Mouse (Mus musculus) frontal cortex, postnatal 14 days (tissue): ENCODE results near the gene Cnot3.
"Not testable (repeated sequence)": the region's sequence is repeated elsewhere in the genome, so short reads cannot be mapped to it uniquely, and the experiment has no call there.

ENCODE experiments used
- DNase-seq, 2 experiments: peaks; one replicate each; pipeline ENCODE4 v3.0.0; 2022; ENCODE audit warnings: low spot score in 2 of 2

The Cnot3 gene

GRCm38 (mm10) chr7:3646641-3647040 lies 1.6 kb downstream of the Cnot3 start:
- no peak for DNase-seq

- DNase-seq, result no peak
These were observed 11.9 kb downstream of the Cnot3 start for GRCm38 (mm10) chr7:3656966-3657365.

- no peak for DNase-seq
These were observed 13.5 kb downstream of the Cnot3 start for GRCm38 (mm10) chr7:3658578-3658977.

- DNase-seq, result no peak
These were observed 19.6 kb downstream of the Cnot3 start for GRCm38 (mm10) chr7:3664524-3665214.

- peak; percentile 95 to 96 for DNase-seq
These were observed 20.4 kb downstream of the Cnot3 start, which contains the start of gene Leng1 for GRCm38 (mm10) chr7:3665215-3666114. Gene Leng1 (minus strand): TSS chr7:3665840.

- DNase-seq, result no peak
These were observed 21.9 kb downstream of the Cnot3 start for GRCm38 (mm10) chr7:3666921-3667391.

GRCm38 (mm10) chr7:3674507-3675227 lies 29.6 kb downstream of the Cnot3 start:
- DNase-seq, result peak; percentile 54 to 79

GRCm38 (mm10) chr7:3675228-3675548 lies 30.1 kb downstream of the Cnot3 start:
- no peak for DNase-seq

GRCm38 (mm10) chr7:3676371-3676770 lies 31.3 kb downstream of the Cnot3 start:
- DNase-seq, result no peak

GRCm38 (mm10) chr7:3677342-3677741 lies 32.3 kb downstream of the Cnot3 start, which contains the start of gene Tmc4:
Gene Tmc4 (minus strand): TSS chr7:3677553.
- no peak for DNase-seq

- no peak for DNase-seq
These were observed 39.0 kb downstream of the Cnot3 start for GRCm38 (mm10) chr7:3683908-3684550.

GRCm38 (mm10) chr7:3684698-3685097 lies 39.6 kb downstream of the Cnot3 start:
- DNase-seq, result no peak

GRCm38 (mm10) chr7:3685400-3686187 lies 40.5 kb downstream of the Cnot3 start:
- no peak for DNase-seq

GRCm38 (mm10) chr7:3691919-3692318 lies 46.9 kb downstream of the Cnot3 start:
- no peak for DNase-seq

GRCm38 (mm10) chr7:3692382-3692986 lies 47.4 kb downstream of the Cnot3 start, which contains the start of gene Tsen34:
Gene Tsen34 (plus strand): TSS chr7:3692863.
- DNase-seq, result peak in 1 of 2 experiments; percentile 48

GRCm38 (mm10) chr7:3692987-3693808 lies 48.1 kb downstream of the Cnot3 start, which contains the start of gene Mboat7:
Gene Mboat7 (minus strand): TSS chr7:3693523.
- DNase-seq, result peak; percentile 97 to 99

GRCm38 (mm10) chr7:3693809-3694075 lies 48.7 kb downstream of the Cnot3 start:
- DNase-seq, result no peak

GRCm38 (mm10) chr7:3694076-3694948 lies 49.2 kb downstream of the Cnot3 start:
- DNase-seq, result peak in 1 of 2 experiments; percentile 35

GRCm38 (mm10) chr7:3694949-3695305 lies 49.9 kb downstream of the Cnot3 start:
- DNase-seq, result not testable (repeated sequence)
